Mouse (Mus musculus) hindbrain, embryonic 14.5 days (tissue): ENCODE data around the gene Dctn1. TPM values are rescaled to one million over a fixed set of nuclear protein-coding genes. Genes with fewer than 3 reads are reported as not detected.

Experiments
- ATAC-seq: fragments of 200-750 bp; cut with Nextera tagmentation; 2 replicates; pipeline ENCODE4 v1.8.0; 2017; ENCODE audit warnings: moderate number of reproducible peaks, mild to moderate bottlenecking, moderate TSS enrichment, moderate library complexity; ENCODE audit not compliant: low FRiP score
- DNase-seq: peaks from one replicate; pipeline ENCODE4 v3.0.0-alpha.2; 2015; ENCODE audit warnings: low spot score
- H3K27ac ChIP-seq: fragments of 300-500 bp; sonication (generic); 2 replicates; pipeline ENCODE4 v1.5.1; 2014; ENCODE audit warnings: mild to moderate bottlenecking, moderate library complexity
- H3K27me3 ChIP-seq: fragments of 300-500 bp; sonication (generic); 2 replicates; pipeline ENCODE4 v1.6.1; 2014; ENCODE audit warnings: mild to moderate bottlenecking, low read length, mixed read lengths; ENCODE audit not compliant: control insufficient read depth, insufficient read depth
- H3K36me3 ChIP-seq: fragments of 300-500 bp; sonication (generic); replicated peaks from 2 replicates; pipeline ENCODE4 v1.6.1; 2014; ENCODE audit not compliant: control insufficient read depth, insufficient read depth
- H3K4me1 ChIP-seq: fragments of 300-500 bp; sonication (generic); replicated peaks from 2 replicates; pipeline ENCODE4 v1.6.1; 2014; ENCODE audit warnings: antibody characterized with exemption, low read length, mixed read lengths; ENCODE audit not compliant: control insufficient read depth, insufficient read depth
- H3K4me2 ChIP-seq: fragments of 300-500 bp; sonication (generic); replicated peaks from 2 replicates; pipeline ENCODE4 v1.6.1; 2014; ENCODE audit warnings: mild to moderate bottlenecking, moderate library complexity
- H3K4me3 ChIP-seq: fragments of 300-500 bp; sonication (generic); replicated peaks from 2 replicates; pipeline ENCODE4 v1.5.1; 2014; ENCODE audit warnings: mild to moderate bottlenecking, low read length
- H3K9ac ChIP-seq: fragments of 300-500 bp; sonication (generic); 2 replicates; pipeline ENCODE4 v1.6.1; 2014
- H3K9me3 ChIP-seq: fragments of 300-500 bp; sonication (generic); 2 replicates; pipeline ENCODE4 v1.6.1; 2016; ENCODE audit warnings: low read length; ENCODE audit not compliant: control insufficient read depth
- WGBS: fragments of 180-500 bp; shearing (Covaris S2); extraction: QIAGEN DNeasy Blood & Tissue Kit; methylation state at CpG from one replicate; pipeline ENCODE4 v1.1.7; 2014; 5-methylcytosine and 5-hydroxymethylcytosine counted together
- polyA plus RNA-seq: library from polyadenylated mRNA; unstranded; fragments of >200 nt; fragmentation: Nextera tagmentation; extraction: Ambion mirVana; gene quantifications from 2 replicates; pipeline ENCODE4 v1.2.1, GENCODE M21; 2014

The Dctn1 gene
- polyA plus RNA-seq, 1 experiment from 2014 or later = 147 TPM

DNA sequence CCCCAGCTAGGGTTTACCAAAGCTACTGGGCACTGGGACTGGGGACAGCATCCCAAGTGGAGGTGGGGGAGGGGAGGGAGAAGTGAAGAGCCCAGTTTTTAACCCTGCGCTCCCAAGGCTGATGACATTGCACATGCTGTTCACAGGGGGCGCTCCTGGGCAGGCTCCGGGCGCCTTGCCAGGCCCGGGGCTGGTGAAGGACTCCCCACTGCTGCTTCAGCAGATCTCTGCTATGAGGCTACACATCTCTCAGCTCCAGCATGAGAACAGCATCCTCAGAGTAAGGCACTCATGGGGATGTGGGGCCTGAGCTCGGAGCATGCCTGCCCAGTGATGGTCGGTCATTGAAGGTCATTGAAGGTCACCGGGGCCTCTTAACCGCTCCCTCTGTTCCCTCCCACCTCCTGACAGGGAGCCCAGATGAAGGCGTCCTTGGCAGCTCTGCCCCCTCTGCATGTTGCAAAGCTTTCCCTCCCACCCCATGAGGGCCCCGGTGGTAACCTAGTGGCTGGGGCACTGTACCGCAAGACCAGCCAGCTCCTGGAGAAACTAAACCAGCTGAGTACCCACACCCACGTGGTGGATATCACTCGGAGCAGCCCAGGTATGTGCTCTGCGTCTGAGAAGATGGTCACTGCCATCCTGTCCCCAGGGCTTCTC lies 31.8 kb downstream of the Dctn1 start:
- WGBS = 43% methylated on average over 15 of the region's 15 CpGs
- peak; percentile 14 for ATAC-seq
- H3K9ac ChIP-seq = no peak overlapping the region
- no peaks in the 10 kb centered on the region for H3K9me3 ChIP-seq
- H3K27me3 ChIP-seq = no peaks in the 10 kb centered on the region
- H3K4me1 ChIP-seq = no peaks in the 10 kb centered on the region
- H3K4me3 ChIP-seq = no peak overlapping the region
- H3K36me3 ChIP-seq = peaks cover 93% of the 10 kb centered on the region
- no peak overlapping the region for H3K27ac ChIP-seq
- no peak overlapping the region for H3K4me2 ChIP-seq
- peak; percentile 65 for DNase-seq

DNA sequence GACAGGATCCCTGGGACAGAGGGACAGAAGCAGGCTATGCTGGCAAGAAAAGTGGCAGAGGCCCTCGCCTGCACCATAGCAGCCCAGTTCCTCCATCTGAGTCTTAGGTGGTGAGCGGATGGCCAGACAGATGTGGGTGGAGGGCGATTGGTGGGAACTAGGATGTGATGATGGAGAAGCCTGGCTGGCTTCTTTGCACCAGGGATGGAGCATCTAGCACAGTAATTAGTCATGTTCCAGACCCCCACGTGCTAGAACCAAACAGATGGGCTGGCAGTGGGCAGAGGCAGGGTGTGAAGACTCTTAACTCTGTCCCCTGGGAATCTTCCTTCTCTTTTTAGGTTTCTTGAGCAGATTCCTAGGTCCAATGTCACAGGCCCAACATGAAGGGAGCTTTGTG lies 37.6 kb downstream of the Dctn1 start:
- DNase-seq (no peak), ATAC-seq (no peak)
- 88% methylated on average over 4 of the region's 4 CpGs for WGBS
- no peak overlapping the region for H3K9ac ChIP-seq
- no peaks in the 10 kb centered on the region for H3K9me3 ChIP-seq
- no peaks in the 10 kb centered on the region for H3K27me3 ChIP-seq
- H3K4me3 ChIP-seq = no peak overlapping the region
- no peaks in the 10 kb centered on the region for H3K4me1 ChIP-seq
- H3K4me2 ChIP-seq = no peak overlapping the region
- no peak overlapping the region for H3K27ac ChIP-seq
- H3K36me3 ChIP-seq = peaks cover 34% of the 10 kb centered on the region

DNA sequence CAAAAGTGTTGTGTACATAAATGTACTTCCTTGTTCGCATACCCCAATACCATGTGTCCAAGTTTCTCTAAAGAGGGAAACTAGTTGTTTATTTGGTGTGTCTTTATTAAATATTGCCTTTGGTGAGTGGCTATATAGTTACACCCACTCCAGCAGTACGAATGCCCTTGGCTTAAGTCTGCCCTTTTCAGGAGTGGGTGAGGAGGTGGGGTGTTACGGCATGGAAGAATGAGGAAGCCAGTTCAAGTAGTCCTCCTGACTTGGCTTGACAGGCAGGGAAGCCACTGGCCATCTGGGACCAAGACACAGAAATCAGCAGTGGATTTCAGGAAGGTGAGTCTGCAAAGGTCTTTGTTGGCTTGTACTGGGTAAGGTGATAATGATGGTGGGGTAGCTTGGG lies 40.1 kb downstream of the Dctn1 start:
- no peak overlapping the region for H3K4me3 ChIP-seq
- H3K4me2 ChIP-seq = no peak overlapping the region
- DNase-seq (no peak), ATAC-seq (no peak)
- H3K27me3 ChIP-seq = no peaks in the 10 kb centered on the region
- H3K36me3 ChIP-seq = peaks cover 12% of the 10 kb centered on the region
- H3K4me1 ChIP-seq = no peaks in the 10 kb centered on the region
- no peaks in the 10 kb centered on the region for H3K9me3 ChIP-seq
- H3K27ac ChIP-seq = no peak overlapping the region
- 91% methylated on average over 3 of the region's 3 CpGs for WGBS
- no peak overlapping the region for H3K9ac ChIP-seq

DNA sequence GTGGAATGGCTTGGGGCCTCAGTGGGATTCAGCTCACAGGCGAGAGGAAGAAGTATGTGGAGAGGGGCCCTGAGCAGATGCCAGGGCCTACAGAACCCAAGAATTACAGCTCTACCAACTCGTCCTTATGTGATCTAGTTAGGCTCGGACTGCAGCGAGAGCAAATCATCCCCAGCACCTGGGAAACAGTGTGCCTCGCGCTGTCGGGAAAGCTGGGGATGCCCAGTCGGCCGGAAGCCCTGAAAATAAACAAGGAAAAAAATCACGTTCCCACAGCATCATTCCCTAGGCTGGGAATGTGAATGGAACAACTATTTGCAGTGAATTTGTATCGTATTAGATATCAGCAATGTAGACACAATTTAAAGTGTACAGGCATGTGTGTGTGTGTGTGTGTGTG lies 40.6 kb downstream of the Dctn1 start:
- Histone ChIP-seq H3K4me1 (no peaks in the 10 kb centered on the region; the same call in 1 of the 2 replicates), H3K4me3 (no peak overlapping the region), H3K9me3 (no peaks in the 10 kb centered on the region), H3K27ac (no peak overlapping the region), H3K36me3 (peaks cover 7% of the 10 kb centered on the region; the same call in 1 of the 2 replicates), H3K27me3 (no peaks in the 10 kb centered on the region), H3K4me2 (no peak overlapping the region), H3K9ac (no peak overlapping the region)
- WGBS = 75% methylated on average over 11 of the region's 11 CpGs
- ATAC-seq = no peak
- no peak for DNase-seq

DNA sequence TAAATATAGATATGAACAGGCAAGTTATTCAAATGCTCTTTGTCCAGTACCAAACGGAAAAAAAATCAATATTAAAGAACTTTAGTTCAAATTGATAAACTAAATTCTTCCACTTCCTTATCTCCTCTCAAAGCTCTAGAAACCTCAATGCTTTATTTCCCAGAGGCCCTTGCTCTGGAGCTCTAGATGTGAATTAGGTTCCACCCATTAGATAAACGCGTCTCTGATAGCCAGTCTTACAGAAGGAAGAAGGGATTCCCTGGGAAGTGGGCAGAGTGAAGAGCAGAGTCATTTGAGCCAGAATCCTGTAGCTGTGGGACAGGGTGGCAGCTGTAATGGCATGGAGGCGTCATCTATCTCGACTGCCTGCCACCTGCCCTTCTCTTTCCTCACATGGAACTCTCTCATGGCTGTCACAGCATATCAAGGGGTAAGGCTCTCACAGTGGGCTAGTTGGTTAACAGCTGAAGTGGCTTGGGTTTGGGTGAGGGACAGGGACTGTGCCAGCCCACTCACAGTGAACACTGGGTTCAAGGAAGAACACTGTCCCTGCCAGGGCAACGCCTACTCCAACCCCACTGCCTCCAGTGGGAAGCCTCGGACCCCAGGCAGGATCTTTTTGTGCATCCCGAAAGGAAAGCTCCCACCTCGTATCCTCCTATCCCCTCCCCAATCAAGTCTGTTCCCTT lies 41.8 kb downstream of the Dctn1 start:
- Histone ChIP-seq H3K9ac (no peak overlapping the region), H3K27me3 (no peaks in the 10 kb centered on the region), H3K4me2 (no peak overlapping the region), H3K4me3 (no peak overlapping the region), H3K27ac (no peak overlapping the region), H3K36me3 (no peaks in the 10 kb centered on the region), H3K9me3 (no peaks in the 10 kb centered on the region), H3K4me1 (no peaks in the 10 kb centered on the region; the same call in 1 of the 2 replicates)
- DNase-seq = no peak
- ATAC-seq = no peak
- 73% methylated on average over 9 of the region's 9 CpGs for WGBS

DNA sequence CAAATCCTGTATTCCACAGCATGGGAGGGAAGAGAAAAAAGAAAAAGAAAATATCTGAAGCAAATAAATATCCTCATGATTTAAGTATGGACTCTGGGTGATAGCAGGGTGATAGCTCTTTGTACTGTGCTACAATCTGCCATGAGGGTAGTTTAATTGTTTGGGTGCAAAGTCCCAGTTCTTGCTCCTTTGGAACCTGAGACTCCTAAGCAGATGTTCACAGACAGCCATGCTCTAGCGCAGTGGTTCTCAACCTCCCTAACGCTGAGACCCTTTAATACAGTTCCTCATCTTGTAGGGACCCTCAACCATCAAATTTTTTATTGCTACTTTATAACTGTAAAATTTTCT lies 42.3 kb downstream of the Dctn1 start:
- Histone ChIP-seq H3K27me3 (no peaks in the 10 kb centered on the region), H3K4me2 (no peak overlapping the region), H3K4me3 (no peak overlapping the region), H3K27ac (no peak overlapping the region), H3K4me1 (no peaks in the 10 kb centered on the region; the same call in 1 of the 2 replicates), H3K36me3 (no peaks in the 10 kb centered on the region), H3K9me3 (no peaks in the 10 kb centered on the region), H3K9ac (no peak overlapping the region)
- ATAC-seq = no peak
- DNase-seq = no peak
- 91% methylated on average over 2 of the region's 2 CpGs for WGBS

DNA sequence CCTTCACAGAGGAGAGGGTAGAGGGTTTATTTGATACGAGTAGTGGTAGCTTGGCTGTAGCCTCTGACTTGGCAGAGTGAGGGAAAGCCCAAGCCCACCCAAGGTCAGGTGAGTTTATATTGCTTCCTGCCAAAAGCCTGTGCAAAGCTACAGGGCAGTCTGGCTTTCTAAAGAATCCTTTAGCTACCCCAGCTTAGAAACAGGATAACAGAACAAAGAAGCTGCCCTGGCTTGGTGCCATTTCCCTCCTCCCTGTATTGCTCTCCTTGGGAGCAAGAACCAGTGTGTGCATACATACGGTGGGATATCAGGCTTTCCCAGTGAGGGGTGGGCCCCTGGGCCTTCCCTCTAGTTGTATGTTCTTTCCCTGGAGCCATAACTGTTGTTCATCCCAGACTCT lies 44.8 kb downstream of the Dctn1 start:
- H3K9ac ChIP-seq = no peak overlapping the region
- no peaks in the 10 kb centered on the region; the same call in 1 of the 2 replicates for H3K4me1 ChIP-seq
- no peak overlapping the region for H3K4me2 ChIP-seq
- no peaks in the 10 kb centered on the region for H3K27me3 ChIP-seq
- 45% methylated on average over 2 of the region's 2 CpGs for WGBS
- H3K9me3 ChIP-seq = no peaks in the 10 kb centered on the region
- no peaks in the 10 kb centered on the region for H3K36me3 ChIP-seq
- no peak overlapping the region for H3K4me3 ChIP-seq
- no peak overlapping the region for H3K27ac ChIP-seq
- DNase-seq = no peak
- ATAC-seq = peak; percentile 29; the same call in 1 of the 2 replicates

DNA sequence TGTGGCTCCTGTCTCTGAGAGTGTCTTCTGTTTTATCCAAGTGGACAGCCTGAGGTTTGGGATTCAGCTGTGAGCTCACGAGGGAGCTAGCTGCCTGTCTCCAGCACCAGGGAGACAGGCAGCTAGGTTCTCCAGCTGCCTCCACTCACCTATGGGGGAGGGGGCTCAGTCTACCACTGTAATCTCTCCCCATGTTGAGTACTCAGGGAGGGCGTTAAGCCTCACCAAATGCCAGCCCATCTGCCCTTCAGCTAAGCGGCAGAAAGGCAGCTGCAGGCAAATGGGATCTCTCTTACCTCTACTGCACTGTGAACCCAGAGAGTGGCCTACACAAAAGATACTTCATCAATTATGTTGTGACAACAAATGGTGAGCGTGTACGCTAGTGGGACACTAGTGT lies 45.8 kb downstream of the Dctn1 start:
- Histone ChIP-seq H3K36me3 (no peaks in the 10 kb centered on the region), H3K9me3 (no peaks in the 10 kb centered on the region), H3K27ac (no peak overlapping the region), H3K4me2 (no peak overlapping the region), H3K4me3 (no peak overlapping the region), H3K4me1 (no peaks in the 10 kb centered on the region; the same call in 1 of the 2 replicates), H3K9ac (no peak overlapping the region), H3K27me3 (no peaks in the 10 kb centered on the region)
- DNase-seq (no peak), ATAC-seq (no peak)
- 13% methylated on average over 5 of the region's 5 CpGs for WGBS

DNA sequence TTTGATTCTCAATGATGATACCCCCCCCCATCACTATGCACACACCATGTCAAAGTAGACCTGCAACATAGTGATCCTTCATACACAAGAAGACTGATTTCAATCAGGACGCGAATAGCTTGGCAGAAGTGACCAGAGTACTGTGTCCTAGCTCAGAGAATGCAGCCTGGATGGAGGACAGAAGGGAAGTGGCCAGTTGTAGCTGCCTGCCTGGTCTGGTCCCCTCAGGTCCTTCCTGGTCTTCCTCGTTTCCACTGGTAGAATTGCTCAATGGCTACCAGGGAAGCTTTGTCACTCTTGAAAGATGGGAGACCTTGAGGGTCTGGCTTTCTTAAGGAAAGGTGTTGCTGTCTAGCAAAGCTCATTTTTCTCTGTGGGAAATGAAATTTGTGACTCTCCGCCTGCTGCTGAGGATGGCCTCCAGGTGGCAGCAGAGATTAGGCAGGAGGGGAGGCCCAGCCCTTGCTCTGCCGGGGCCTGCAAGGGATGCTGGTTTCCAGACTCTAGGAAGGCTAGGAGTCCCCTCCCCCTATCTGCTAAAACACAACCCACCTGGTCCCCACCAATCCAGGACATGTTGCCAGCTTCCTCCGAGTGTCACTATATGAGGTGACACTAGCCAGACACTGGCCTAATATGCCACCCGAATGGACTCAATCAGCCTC lies 49.4 kb downstream of the Dctn1 start:
- no peak overlapping the region for H3K4me3 ChIP-seq
- no peak overlapping the region for H3K4me2 ChIP-seq
- H3K9me3 ChIP-seq = no peaks in the 10 kb centered on the region
- WGBS = 15% methylated on average over 7 of the region's 7 CpGs
- H3K27me3 ChIP-seq = no peaks in the 10 kb centered on the region
- H3K4me1 ChIP-seq = no peaks in the 10 kb centered on the region; the same call in 1 of the 2 replicates
- no peaks in the 10 kb centered on the region for H3K36me3 ChIP-seq
- peak; percentile 91 for ATAC-seq
- DNase-seq = peak; percentile 84
- H3K27ac ChIP-seq = no peak overlapping the region
- peak overlapping the region; percentile 41; the same call in 1 of the 2 replicates for H3K9ac ChIP-seq
